Mouse (Mus musculus) liver, adult 2 months (tissue): Measurements from ENCODE around the gene Cul1. TPM values are rescaled to one million over a fixed set of nuclear protein-coding genes. Genes with fewer than 3 reads are reported as not detected.

Experiments used
- DNase-seq: peaks from one replicate; pipeline ENCODE4 v3.0.0-alpha.2; 2011; ENCODE audit warnings: low read depth, low spot score; ENCODE audit errors: extremely low read depth
- H3K27ac ChIP-seq: fragments of 200-500 bp; replicated peaks from 2 replicates; pipeline ENCODE4 v1.5.1; 2012; ENCODE audit warnings: low read depth, mild to moderate bottlenecking, control low read depth, inconsistent platforms, low read length; ENCODE audit not compliant: insufficient read depth
- H3K27me3 ChIP-seq: fragments of 200-500 bp; 2 replicates; pipeline ENCODE4 v1.6.1; 2012; ENCODE audit warnings: mild to moderate bottlenecking, moderate library complexity, low read length, inconsistent platforms; ENCODE audit not compliant: control insufficient read depth, insufficient read depth
- H3K36me3 ChIP-seq: fragments of 200-500 bp; 2 replicates; pipeline ENCODE4 v1.6.1; 2012; ENCODE audit warnings: low read length, inconsistent platforms; ENCODE audit not compliant: control insufficient read depth, insufficient read depth
- H3K4me1 ChIP-seq: fragments of 200-500 bp; 2 replicates; pipeline ENCODE4 v1.6.1; 2011; ENCODE audit warnings: low read length; ENCODE audit not compliant: control insufficient read depth, insufficient read depth
- H3K4me3 ChIP-seq: fragments of 200-500 bp; 2 replicates; pipeline ENCODE4 v1.5.1; 2011; ENCODE audit warnings: low read depth, mild to moderate bottlenecking, control low read depth, low read length, moderate library complexity; ENCODE audit not compliant: insufficient read depth
- H3K79me2 ChIP-seq: fragments of 200-500 bp; 2 replicates; pipeline ENCODE4 v1.6.1; 2012; ENCODE audit warnings: inconsistent platforms, mild to moderate bottlenecking, low read length, moderate library complexity; ENCODE audit not compliant: control insufficient read depth, insufficient read depth
- H3K9ac ChIP-seq: fragments of 200-500 bp; 2 replicates; pipeline ENCODE4 v1.6.1; 2012; ENCODE audit warnings: low read depth, mild to moderate bottlenecking, control low read depth, inconsistent platforms, low read length
- CTCF ChIP-seq: fragments of 200-500 bp; IDR thresholded peaks from 2 replicates; pipeline ENCODE4 v1.5.1; 2011; ENCODE audit warnings: low read depth, low read length, control low read depth
- POLR2A ChIP-seq: fragments of 200-500 bp; IDR thresholded peaks from 2 replicates; pipeline ENCODE4 v1.6.1; 2011; ENCODE audit warnings: low read length, control low read depth; ENCODE audit not compliant: insufficient read depth; ENCODE audit errors: extremely low read depth
- WGBS: fragments of 180-500 bp; shearing (Covaris S2); methylation state at CpG from one replicate; pipeline ENCODE4 v1.1.7; 2018; 5-methylcytosine and 5-hydroxymethylcytosine counted together
- polyA plus RNA-seq: library from polyadenylated mRNA; depleted of rRNA; stranded (reverse); fragments of >200 nt; gene quantifications from 2 replicates; pipeline ENCODE4 v1.2.3, GENCODE M21; 2012
- total RNA-seq: library from RNA; depleted of rRNA; stranded (reverse); fragments of >200 nt; gene quantifications from 2 replicates; pipeline ENCODE4 v1.2.3, GENCODE M21; 2014

Cul1 gene
- total and polyA plus RNA-seq, 2 experiments: 15.4 to 55.0 TPM

DNA sequence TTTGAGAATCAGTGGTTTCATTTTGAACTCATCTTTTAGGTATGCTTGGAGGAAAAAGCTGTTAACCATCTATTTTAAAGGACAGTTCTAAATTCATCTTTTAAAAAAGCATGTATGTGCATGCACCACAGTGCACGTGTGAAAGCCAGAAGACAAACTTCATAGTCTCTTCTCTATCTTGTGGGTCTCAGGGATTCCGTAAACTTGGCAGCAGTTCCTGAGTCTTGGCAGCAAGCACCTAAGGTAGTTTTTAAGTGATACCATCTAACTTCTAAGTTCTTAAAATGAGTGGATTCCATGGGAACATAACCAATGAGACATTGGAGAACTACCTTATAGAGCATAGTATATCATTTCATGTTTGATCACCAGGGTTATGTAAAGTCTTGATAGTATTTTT lies 3.7 kb downstream of the Cul1 start:
- H3K4me1 ChIP-seq: peaks cover 13% of the 10 kb centered on the region; the same call in 1 of the 2 replicates

DNA sequence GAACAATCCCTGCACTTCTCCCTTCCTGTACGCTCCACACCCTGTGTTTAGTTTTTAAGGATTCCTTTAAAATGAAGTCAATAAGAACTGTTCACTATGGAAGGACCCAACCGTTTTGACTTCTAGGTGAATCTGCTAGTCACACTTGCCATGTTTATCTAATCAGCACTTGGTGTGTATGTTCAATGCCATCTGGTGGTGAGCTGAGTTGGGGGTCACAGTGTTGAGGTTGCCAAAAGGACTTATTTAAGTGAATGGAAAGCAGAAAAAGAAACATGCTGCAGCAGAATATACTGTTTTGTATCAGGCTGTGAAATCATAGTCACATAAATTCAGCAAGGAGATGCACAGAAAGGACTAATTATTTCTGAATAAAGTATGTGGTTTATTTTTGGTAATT lies 12.2 kb downstream of the Cul1 start:
- Histone ChIP-seq H3K79me2 (peaks cover 31% of the 10 kb centered on the region), H3K27ac (no peak overlapping the region), H3K9ac (no peak overlapping the region), H3K36me3 (no peaks in the 10 kb centered on the region), H3K4me1 (peaks cover 37% of the 10 kb centered on the region), H3K27me3 (no peaks in the 10 kb centered on the region), H3K4me3 (no peak overlapping the region)
- TF ChIP-seq POLR2A (no peak), CTCF (no peak)
- no peak for DNase-seq
- WGBS: 47% methylated on average over 2 of the region's 2 CpGs

More for the DNA sequence above, 3.7 kb downstream of the Cul1 start:
- Histone ChIP-seq H3K27ac (no peak overlapping the region), H3K36me3 (no peaks in the 10 kb centered on the region), H3K9ac (no peak overlapping the region), H3K27me3 (no peaks in the 10 kb centered on the region), H3K79me2 (peaks cover 23% of the 10 kb centered on the region), H3K4me3 (no peak overlapping the region)
- TF ChIP-seq CTCF (no peak), POLR2A (no peak)
- 8% methylated on average over 2 of the region's 2 CpGs for WGBS
- DNase-seq: peak; percentile 54

DNA sequence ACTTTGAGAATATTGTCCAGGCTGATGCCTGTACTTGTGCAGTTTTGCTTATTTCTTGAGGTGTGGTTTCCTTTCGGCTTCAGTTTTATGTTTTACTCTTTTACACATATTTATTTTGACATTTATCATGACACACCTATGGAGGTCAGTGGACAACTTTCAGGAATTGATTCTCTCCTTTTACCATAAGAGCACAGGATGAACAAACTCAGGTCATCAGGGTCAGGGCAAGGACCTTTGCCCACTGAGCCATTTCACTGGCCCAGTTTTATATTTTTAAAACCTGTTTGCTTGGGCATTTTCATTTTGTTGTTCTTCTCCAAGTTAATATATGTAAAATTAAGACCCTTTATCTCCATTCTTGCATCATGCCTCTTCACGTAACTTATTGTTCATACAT lies 13.3 kb downstream of the Cul1 start:
- 26% methylated on average over 2 of the region's 2 CpGs for WGBS
- Histone ChIP-seq H3K4me1 (peaks cover 34% of the 10 kb centered on the region), H3K4me3 (no peak overlapping the region), H3K9ac (no peak overlapping the region), H3K79me2 (peaks cover 24% of the 10 kb centered on the region), H3K36me3 (no peaks in the 10 kb centered on the region), H3K27ac (peak overlapping the region; percentile 48; the same call in 1 of the 2 replicates), H3K27me3 (no peaks in the 10 kb centered on the region)
- peak; percentile 87 for DNase-seq
- TF ChIP-seq POLR2A (no peak), CTCF (no peak)

DNA sequence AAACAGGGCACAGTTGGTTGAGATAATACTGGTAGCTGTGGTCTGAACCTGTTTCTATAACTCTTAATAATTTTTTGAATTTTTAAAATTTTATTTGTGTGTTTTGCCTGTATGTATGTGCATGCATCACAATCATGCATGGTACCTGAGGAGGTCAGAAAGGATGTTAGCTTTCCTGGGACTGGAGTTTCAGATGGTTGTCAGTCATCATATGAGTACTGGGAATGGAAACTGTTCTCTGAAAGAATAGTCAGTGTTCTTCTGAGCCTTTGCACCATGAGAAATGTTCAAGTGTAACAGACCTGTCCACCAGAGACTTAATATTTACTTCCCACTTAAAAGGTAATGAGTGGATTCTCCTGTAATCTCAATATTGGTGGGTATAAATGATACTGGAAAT lies 13.9 kb downstream of the Cul1 start:
- TF ChIP-seq POLR2A (no peak), CTCF (no peak)
- peaks cover 27% of the 10 kb centered on the region for H3K79me2 ChIP-seq
- no peak overlapping the region for H3K27ac ChIP-seq
- H3K9ac ChIP-seq: no peak overlapping the region
- no peaks in the 10 kb centered on the region for H3K27me3 ChIP-seq
- H3K36me3 ChIP-seq: no peaks in the 10 kb centered on the region
- H3K4me1 ChIP-seq: peaks cover 33% of the 10 kb centered on the region
- DNase-seq: no peak
- H3K4me3 ChIP-seq: no peak overlapping the region

DNA sequence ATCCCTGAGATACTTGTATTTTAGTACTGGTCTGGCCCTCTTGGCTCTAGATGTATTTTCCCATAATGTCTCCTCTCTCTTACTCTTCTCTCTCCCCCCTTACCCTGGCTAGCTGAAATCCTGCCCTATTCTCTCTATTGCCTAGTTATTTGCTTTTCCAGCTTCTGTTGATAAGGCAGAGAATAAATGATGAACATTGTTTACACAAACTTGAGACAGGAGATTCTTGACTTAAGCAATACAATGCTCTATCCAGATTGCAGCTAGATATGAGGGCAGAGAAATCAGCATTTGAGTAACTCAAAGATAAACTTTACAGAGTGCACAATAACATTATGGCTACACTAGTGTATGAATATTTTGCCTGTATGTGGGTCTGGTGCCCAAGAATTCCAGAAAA lies 16.6 kb downstream of the Cul1 start:
- Histone ChIP-seq H3K79me2 (peaks cover 24% of the 10 kb centered on the region; the same call in 1 of the 2 replicates), H3K36me3 (no peaks in the 10 kb centered on the region), H3K27ac (peak overlapping the region; percentile 63), H3K4me3 (no peak overlapping the region), H3K27me3 (no peaks in the 10 kb centered on the region), H3K9ac (no peak overlapping the region), H3K4me1 (peaks cover 31% of the 10 kb centered on the region)
- DNase-seq: peak; percentile 88
- TF ChIP-seq CTCF (no peak), POLR2A (no peak)

DNA sequence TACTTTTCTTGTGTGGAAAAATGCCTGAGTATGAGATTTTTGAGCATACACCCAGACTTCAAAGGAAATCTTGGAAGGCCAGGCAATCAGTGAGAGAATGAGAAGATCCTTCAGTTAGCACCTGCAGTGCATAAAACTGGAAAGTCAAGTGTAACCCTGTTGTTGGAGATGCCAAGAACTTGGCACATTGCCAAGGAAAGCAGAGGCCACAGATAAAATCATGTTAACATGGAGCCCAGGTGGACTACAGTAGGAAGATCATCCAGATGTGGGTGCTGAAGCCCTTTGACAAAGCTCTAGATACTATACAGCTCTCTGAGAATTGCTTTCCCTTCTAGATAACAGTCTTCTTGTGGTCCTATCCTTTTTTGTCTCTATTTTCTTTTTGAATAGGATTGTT lies 19.2 kb downstream of the Cul1 start:
- no peak for TF ChIP-seq POLR2A
- TF ChIP-seq CTCF: no peak
- no peaks in the 10 kb centered on the region for H3K36me3 ChIP-seq

More for the DNA sequence above, 19.2 kb downstream of the Cul1 start:
- Histone ChIP-seq H3K27me3 (no peaks in the 10 kb centered on the region), H3K27ac (no peak overlapping the region), H3K4me1 (peaks cover 14% of the 10 kb centered on the region), H3K4me3 (no peak overlapping the region), H3K9ac (no peak overlapping the region), H3K79me2 (peaks cover 10% of the 10 kb centered on the region; the same call in 1 of the 2 replicates)
- DNase-seq: peak; percentile 69
